Mouse (Mus musculus) brain, embryonic 14.5 days (tissue): ENCODE measurements at regions not wholly inside any gene's neighbourhood (a gene's known extent, or its start where the extent isn't known, plus 50 kb on each side); places are given as distances from the start of the nearest gene placed in this dataset.

ENCODE experiments used
- DNase-seq: peaks from one replicate; pipeline ENCODE4 v3.0.0-alpha.2; 2011; ENCODE audit warnings: low read depth
- CTCF ChIP-seq: fragments of 200-500 bp; IDR thresholded peaks from 2 replicates; pipeline ENCODE4 v1.5.1; 2012; ENCODE audit warnings: inconsistent platforms, mild to moderate bottlenecking, moderate library complexity, borderline replicate concordance; ENCODE audit not compliant: insufficient read depth, insufficient read length; ENCODE audit errors: extremely low read depth
- POLR2A ChIP-seq: fragments of 200-500 bp; IDR thresholded peaks from 2 replicates; pipeline ENCODE4 v1.6.1; 2012; ENCODE audit warnings: mild to moderate bottlenecking, inconsistent platforms, borderline replicate concordance; ENCODE audit not compliant: poor library complexity, insufficient read depth, insufficient read length, severe bottlenecking; ENCODE audit errors: extremely low read depth

GRCm38 (mm10) chr2:170207395-170207794 lies 59.5 kb upstream of the Zfp217 start:
- no peak for TF ChIP-seq POLR2A
- TF ChIP-seq CTCF = no peak

DNA sequence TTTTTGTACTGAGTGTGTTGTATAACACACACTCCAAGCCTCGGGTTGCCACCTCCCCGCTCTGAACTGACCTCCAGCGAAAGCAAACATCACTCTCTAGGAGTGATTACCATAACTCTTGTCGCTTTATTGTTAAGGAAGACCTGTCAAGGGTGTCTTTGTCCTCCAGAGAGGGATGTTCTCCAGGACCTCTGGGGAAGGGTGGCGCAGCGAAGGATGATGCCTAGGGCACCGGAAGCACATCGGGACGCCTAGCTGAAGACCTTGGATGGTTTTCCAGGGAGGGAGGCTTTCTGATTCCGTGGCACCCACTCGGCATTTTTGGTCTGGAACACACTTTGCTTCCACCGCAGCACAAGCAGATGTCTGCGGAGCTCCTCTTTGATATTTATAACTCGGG lies 59.0 kb upstream of the Zfp217 start:
- TF ChIP-seq CTCF (no peak), POLR2A (no peak)
- no peak for DNase-seq

More at GRCm38 (mm10) chr2:170207395-170207794, 59.5 kb upstream of the Zfp217 start:
- DNase-seq = no peak

DNA sequence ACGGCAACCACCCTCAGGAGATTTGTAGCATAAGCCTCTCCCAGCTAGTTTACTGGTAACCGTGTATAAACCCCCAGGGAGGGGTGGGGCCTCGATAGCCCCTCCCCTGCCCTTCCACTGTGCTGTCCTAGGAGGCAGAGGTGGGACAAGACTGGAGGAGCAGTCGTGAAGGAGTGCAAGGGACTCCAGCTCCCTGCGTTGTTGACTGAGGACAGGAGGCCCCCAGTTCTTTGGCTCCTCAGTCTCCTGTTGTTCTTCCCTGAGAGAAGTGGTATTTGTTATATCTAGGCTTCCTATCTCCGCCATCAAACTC lies 58.5 kb upstream of the Zfp217 start:
- DNase-seq = no peak
- no peak for TF ChIP-seq POLR2A
- TF ChIP-seq CTCF = no peak

GRCm38 (mm10) chr2:170205591-170206441 lies 57.9 kb upstream of the Zfp217 start:
- TF ChIP-seq CTCF (no peak), POLR2A (no peak)
- no peak for DNase-seq

DNA sequence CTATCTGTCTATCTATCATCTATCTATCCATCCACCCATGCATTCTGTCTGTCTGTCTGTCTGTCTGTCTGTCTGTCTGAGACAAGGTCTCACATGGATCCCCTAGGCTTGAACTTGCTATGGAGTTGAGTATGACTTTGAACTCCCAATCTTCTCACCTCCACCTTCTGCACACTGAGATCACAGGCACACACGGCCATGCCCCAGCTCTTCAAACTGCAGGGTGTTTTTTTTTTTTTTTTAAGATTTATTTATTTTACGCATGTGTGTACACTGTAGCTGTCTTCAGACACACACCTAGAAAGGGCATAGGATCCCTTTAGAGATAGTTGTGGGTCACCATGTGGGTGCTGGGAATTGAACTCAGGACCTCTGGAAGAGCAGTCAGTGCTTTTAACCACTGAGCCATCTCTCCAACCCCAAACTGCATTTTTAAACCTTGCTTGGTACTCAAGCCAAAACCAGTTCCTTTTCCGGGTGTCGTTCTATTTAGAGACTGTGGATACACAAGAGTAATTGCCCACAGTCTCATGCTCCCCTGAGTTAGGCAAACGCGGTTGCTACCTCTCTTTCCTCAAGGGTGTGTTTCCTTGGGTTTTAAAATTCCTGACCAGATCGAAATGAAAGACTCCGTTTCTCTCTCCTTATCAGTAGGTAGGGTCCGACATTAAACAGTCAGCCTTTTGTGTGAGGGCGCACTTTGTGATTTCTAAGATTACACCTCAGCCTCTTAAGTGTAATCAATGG lies 57.0 kb upstream of the Zfp217 start:
- no peak for TF ChIP-seq CTCF
- TF ChIP-seq POLR2A = no peak
- DNase-seq = no peak

- TF ChIP-seq CTCF (no peak), POLR2A (no peak)
- no peak for DNase-seq
Observed at GRCm38 (mm10) chr2:170203496-170203895, 55.6 kb upstream of the Zfp217 start.

GRCm38 (mm10) chr2:170201816-170202371 lies 54.0 kb upstream of the Zfp217 start:
- TF ChIP-seq POLR2A (no peak), CTCF (no peak)

More at GRCm38 (mm10) chr2:170201816-170202371, 54.0 kb upstream of the Zfp217 start:
- DNase-seq = no peak
